ENCODE assay signal across 30 mouse cellular contexts in the genomic region with DNA sequence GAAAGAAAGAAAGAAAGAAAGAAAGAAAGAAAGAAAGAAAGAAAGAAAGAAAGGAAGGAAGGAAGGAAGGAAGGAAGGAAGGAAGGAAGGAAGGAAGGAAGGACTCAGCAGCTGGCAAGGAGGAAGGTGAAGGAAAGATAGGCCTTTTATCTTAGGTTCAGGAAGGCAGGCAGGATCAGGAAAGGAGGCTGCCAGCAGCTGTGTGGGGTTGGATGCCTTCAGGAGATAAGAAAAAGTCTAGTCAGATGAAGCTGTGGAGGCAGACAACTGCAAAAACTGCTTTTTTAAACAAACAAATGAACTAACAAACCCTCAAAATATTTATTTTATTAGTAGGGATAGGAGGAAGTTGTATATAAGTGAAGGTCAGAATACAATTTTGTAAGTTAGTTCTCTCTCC. TPM values are rescaled to one million over a fixed set of nuclear protein-coding genes. Genes with fewer than 3 reads are reported as not detected.
DNase-seq lines count a peak whose midpoint lies in the region; ATAC-seq and TF ChIP-seq lines count a peak whose summit lies in the region.
"Had no signal": no experiment of that assay in that cellular context is flagged by ENCODE, and none has a peak within 500 bp of the region (broad histone marks: within the 10 kb centered on the region; RNA-seq: fewer than 3 reads in every experiment).

No protein-coding gene starts in this region.

- no peaks in the 10 kb centered on the region for H3K27me3 ChIP-seq in MEL (ENCODE audit: control insufficient read depth in 1 of 2, insufficient read depth in 2 of 2, low read length in 2 of 2)
- no peaks in the 10 kb centered on the region for H3K27me3 ChIP-seq in liver, embryonic 14.5 days (ENCODE audit: control insufficient read depth, insufficient read depth, low read length)
- no peaks in the 10 kb centered on the region for H3K27me3 ChIP-seq in small intestine, adult 2 months (ENCODE audit: control insufficient read depth, insufficient read depth, low read length)
- H3K27me3 ChIP-seq: heart, embryonic 15.5 days; hindbrain, embryonic 12.5 days; stomach, embryonic 15.5 days had no signal

- peaks cover 4% of the 10 kb centered on the region for H3K79me2 ChIP-seq in MEL (ENCODE audit: control insufficient read depth, insufficient read depth, low read length, poor library complexity)

- peak overlapping the region; percentile 35 for H3K4me2 ChIP-seq in liver, embryonic 14.5 days (ENCODE audit: low read depth)
- H3K4me2 ChIP-seq: forebrain, embryonic 13.5 days; heart, embryonic 15.5 days; hindbrain, embryonic 12.5 days; lung, embryonic 14.5 days; neural tube, embryonic 15.5 days; stomach, embryonic 15.5 days had no signal

- no peak for TF ChIP-seq RAD21 in MEL (IDR thresholded peaks at IDR 0.05; ENCODE audit: low read depth, low read length)

- peaks cover 0 to 29% of the 10 kb centered on the region in 2 experiments; a peak in 2 of 4 replicates for H3K36me3 ChIP-seq in MEL (ENCODE audit: control insufficient read depth in 1 of 2, insufficient read depth in 2 of 2, low read length in 2 of 2)
- H3K36me3 ChIP-seq in liver, embryonic 14.5 days (replicated peaks; ENCODE audit: control insufficient read depth, insufficient read depth, low read depth), result peaks cover 15% of the 10 kb centered on the region
- H3K36me3 ChIP-seq in small intestine, adult 2 months (ENCODE audit: control insufficient read depth, insufficient read depth, low read length), result no peaks in the 10 kb centered on the region; the same call in 1 of the 2 replicates
- H3K36me3 ChIP-seq: heart, embryonic 10.5 days; heart, embryonic 15.5 days; hindbrain, embryonic 12.5 days; neural tube, embryonic 15.5 days; stomach, embryonic 15.5 days had no signal

- TF ChIP-seq EP300 in MEL (IDR thresholded peaks at IDR 0.05; ENCODE audit: low read depth in 1 of 2, low read length in 2 of 2), result peak; percentile 96
- peak; percentile 90 for TF ChIP-seq EP300 in liver, embryonic 14.5 days (IDR thresholded peaks at IDR 0.05; ENCODE audit: low read depth)

- no peak for TF ChIP-seq POLR2A in MEL (IDR thresholded peaks at IDR 0.05; ENCODE audit: control insufficient read depth in 1 of 2, insufficient read depth in 1 of 2, low read depth in 1 of 2, low read length in 2 of 2, poor library complexity in 1 of 2)
- TF ChIP-seq POLR2A in small intestine, adult 2 months (IDR thresholded peaks at IDR 0.05; ENCODE audit: low read depth, low read length), result no peak

- H3K9ac ChIP-seq in MEL (ENCODE audit: control insufficient read depth, low read depth, low read length, poor library complexity, severe bottlenecking), result no peak overlapping the region
- H3K9ac ChIP-seq in liver, embryonic 14.5 days (replicated peaks), result peak overlapping the region; percentile 40
- H3K9ac ChIP-seq: forebrain, embryonic 13.5 days; heart, embryonic 15.5 days; hindbrain, embryonic 12.5 days; lung, embryonic 14.5 days; neural tube, embryonic 15.5 days; stomach, embryonic 15.5 days had no signal

- peak; percentile 70 for ATAC-seq in erythroid progenitor cell, adult 5-6 weeks (replicated peaks; ENCODE audit: low FRiP score, poor library complexity, severe bottlenecking)
- peak; percentile 61 for ATAC-seq in liver, embryonic 14.5 days (ENCODE audit: insufficient read depth)
- ATAC-seq: forebrain, embryonic 13.5 days; intestine, embryonic 16.5 days; Patski had no signal

- H3K4me1 ChIP-seq in MEL (ENCODE audit: control insufficient read depth in 1 of 2, insufficient read depth in 2 of 2, low read length in 2 of 2), result peaks cover 25 to 49% of the 10 kb centered on the region in 2 experiments
- H3K4me1 ChIP-seq in liver, embryonic 14.5 days (replicated peaks; ENCODE audit: control insufficient read depth in 2 of 2, insufficient read depth in 2 of 2, low read length in 1 of 2), result peaks cover 32 to 45% of the 10 kb centered on the region in 2 experiments
- peaks cover 3% of the 10 kb centered on the region for H3K4me1 ChIP-seq in small intestine, adult 2 months (ENCODE audit: control insufficient read depth, insufficient read depth, insufficient read length, low read length)

- peak overlapping the region; percentile 41 for H3K27ac ChIP-seq in MEL (ENCODE audit: control insufficient read depth, low read depth, low read length)
- peak overlapping the region; percentile 80 for H3K27ac ChIP-seq in liver, embryonic 14.5 days
- H3K27ac ChIP-seq in small intestine, adult 2 months (ENCODE audit: insufficient read depth, low read depth, low read length), result 0 out of 2 replicates have a peak overlapping the region, but pooled peaks have one; percentile 53
- H3K27ac ChIP-seq: forebrain, embryonic 13.5 days; heart, embryonic 10.5 days; heart, embryonic 15.5 days; hindbrain, embryonic 12.5 days; neural tube, embryonic 15.5 days; stomach, embryonic 15.5 days had no signal

- no peaks in the 10 kb centered on the region for H3K9me3 ChIP-seq in MEL (replicated peaks; ENCODE audit: insufficient read depth, low read length)
- no peaks in the 10 kb centered on the region for H3K9me3 ChIP-seq in liver, embryonic 14.5 days (ENCODE audit: control insufficient read depth, low read length)
- H3K9me3 ChIP-seq: forebrain, embryonic 13.5 days; heart, embryonic 10.5 days; heart, embryonic 15.5 days; hindbrain, embryonic 12.5 days; neural tube, embryonic 15.5 days; stomach, embryonic 15.5 days had no signal

- H3K4me3 ChIP-seq in MEL (ENCODE audit: control insufficient read depth in 1 of 2, insufficient read depth in 1 of 2, low read depth in 2 of 2, low read length in 2 of 2), result no peak overlapping the region
- H3K4me3 ChIP-seq in liver, embryonic 14.5 days (ENCODE audit: insufficient read depth in 1 of 2, low read depth in 2 of 2, low read length in 2 of 2), result no peak overlapping the region
- H3K4me3 ChIP-seq in small intestine, adult 2 months (ENCODE audit: low read depth, low read length), result no peak overlapping the region
- H3K4me3 ChIP-seq: forebrain, embryonic 13.5 days; heart, embryonic 10.5 days; heart, embryonic 15.5 days; hindbrain, embryonic 12.5 days; megakaryocyte, embryonic 14.5 days; neural tube, embryonic 15.5 days; stomach, embryonic 15.5 days had no signal

- DNase-seq in MEL (ENCODE audit: low read depth, low spot score), result peak; percentile 88
- DNase-seq in liver, embryonic 14.5 days (ENCODE audit: low read depth in 3 of 3, low spot score in 3 of 3), result peak in 1 of 3 experiments; percentile 61
- no peak for DNase-seq in heart, adult 8-10 months (ENCODE audit: low spot score)
- DNase-seq in thymus, postnatal 36 days, result no peak
- no peak for DNase-seq in heart, postnatal 4 days
- DNase-seq: adrenal gland, postnatal 36 days; cerebellum, adult 2 months; cerebellum, postnatal 14 days; gastrocnemius, postnatal 10 days; kidney, adult 9 months; kidney, postnatal 10 days; layer of hippocampus, postnatal 36 days; left cerebral cortex, postnatal 4 days; lung, embryonic 14.5 days; lung, postnatal 14 days; midbrain, embryonic 14.5 days; retina, postnatal 1 day; right cerebral cortex, postnatal 14 days had no signal

- TF ChIP-seq CTCF in MEL (IDR thresholded peaks at IDR 0.05 in 2 of 3, conservative IDR thresholded peaks at IDR 0.05 in 1 of 3; ENCODE audit: control insufficient read depth in 1 of 3, insufficient read depth in 1 of 3, low read depth in 2 of 3, low read length in 3 of 3, poor library complexity in 1 of 3, severe bottlenecking in 1 of 3), result no peak
- no peak; the same call in 1 of the 2 replicates for TF ChIP-seq CTCF in liver, embryonic 14.5 days (IDR thresholded peaks at IDR 0.05; ENCODE audit: low read depth)
- no peak for TF ChIP-seq CTCF in small intestine, adult 2 months (IDR thresholded peaks at IDR 0.05; ENCODE audit: extremely low read depth, insufficient read length, insufficient replicate concordance, low read depth, low read length)

RNA-seq across cellular contexts. Expression of gene Elof1, which starts 4.6 kb away (rescaled TPM):
- total RNA-seq in MEL (2012; rRNA removed), result 390 and 421 TPM in 2 replicates
- 100 to 1,000 TPM in 1 of 2 experiments, not detected in 1; 505 TPM for polyA plus RNA-seq in MEL (2012; ENCODE audit: insufficient read depth in 1 of 2, insufficient read length in 2 of 2, low read depth in 1 of 2, low replicate concordance in 2 of 2, missing spikeins in 1 of 2)
- total RNA-seq in erythroid progenitor cell, adult 5-6 weeks (2015; ENCODE audit: low replicate concordance), result 70.8 and 101 TPM in 2 replicates
- 21.3 and 26.2 TPM in 2 replicates for total RNA-seq in erythroid progenitor cell, adult 5-6 weeks (2017; ENCODE audit: low replicate concordance)
- 59.5 and 72.5 TPM in 2 replicates for polyA plus RNA-seq in liver, embryonic 14.5 days (2012; rRNA removed)
- 98.2 and 102 TPM in 2 replicates for polyA plus RNA-seq in liver, embryonic 14.5 days (2014; fragmentation: Nextera tagmentation; extraction: Ambion mirVana)
- polyA plus RNA-seq in small intestine, adult 2 months (2012; rRNA removed), result 108 and 120 TPM in 2 replicates
- total RNA-seq in heart, adult 8-10 months (2022), result 10 to 100 TPM; 34.9 to 42.6 (median 39.3) TPM
- total RNA-seq in heart, postnatal 4 days (2021), result 10 to 100 TPM; 60.1 to 63.4 TPM

RNA-seq across cellular contexts. Expression of gene Acp5, which starts 14.0 kb away (rescaled TPM):
- 5.8 and 15.6 TPM in 2 replicates for total RNA-seq in MEL (2012; rRNA removed)
- polyA plus RNA-seq in MEL (2012; ENCODE audit: insufficient read depth in 1 of 2, insufficient read length in 2 of 2, low read depth in 1 of 2, low replicate concordance in 2 of 2, missing spikeins in 1 of 2), result 10 to 100 TPM in 1 of 2 experiments, not detected in 1; 17.4 TPM
- total RNA-seq in erythroid progenitor cell, adult 5-6 weeks (2015; ENCODE audit: low replicate concordance), result 98.5 and 142 TPM in 2 replicates
- 95.8 and 125 TPM in 2 replicates for total RNA-seq in erythroid progenitor cell, adult 5-6 weeks (2017; ENCODE audit: low replicate concordance)
- 181 and 203 TPM in 2 replicates for polyA plus RNA-seq in liver, embryonic 14.5 days (2012; rRNA removed)
- 195 and 196 TPM in 2 replicates for polyA plus RNA-seq in liver, embryonic 14.5 days (2014; fragmentation: Nextera tagmentation; extraction: Ambion mirVana)
- 128 and 203 TPM in 2 replicates for polyA plus RNA-seq in small intestine, adult 2 months (2012; rRNA removed)
- 1 to 10 TPM in 3 of 4 experiments, under 1 TPM in 1; 0.98 to 1.6 (median 1.2) TPM for total RNA-seq in heart, adult 8-10 months (2022)
- 1 to 10 TPM in 1 of 2 experiments, under 1 TPM in 1; 0.71 to 1.6 TPM for total RNA-seq in heart, postnatal 4 days (2021)
- polyA plus RNA-seq: Patski had no signal

RNA-seq across cellular contexts. Expression of gene Cnn1, which starts 22.5 kb away (rescaled TPM):
- 0.10 and 0.19 TPM in 2 replicates for total RNA-seq in MEL (2012; rRNA removed)
- polyA plus RNA-seq in MEL (2012; ENCODE audit: insufficient read depth in 1 of 2, insufficient read length in 2 of 2, low read depth in 1 of 2, low replicate concordance in 2 of 2, missing spikeins in 1 of 2), result under 1 TPM in 1 of 2 experiments, not detected in 1; 0.06 TPM
- total RNA-seq in erythroid progenitor cell, adult 5-6 weeks (2015; ENCODE audit: low replicate concordance), result not detected in 2 replicates
- total RNA-seq in erythroid progenitor cell, adult 5-6 weeks (2017; ENCODE audit: low replicate concordance), result not detected in 2 replicates
- polyA plus RNA-seq in liver, embryonic 14.5 days (2012; rRNA removed), result 0.17 and 0.91 TPM in 2 replicates
- 0.09 and 0.44 TPM in 2 replicates for polyA plus RNA-seq in liver, embryonic 14.5 days (2014; fragmentation: Nextera tagmentation; extraction: Ambion mirVana)
- 166 and 227 TPM in 2 replicates for polyA plus RNA-seq in small intestine, adult 2 months (2012; rRNA removed)
- total RNA-seq in heart, adult 8-10 months (2022), result 1 to 10 TPM; 3.4 to 8.7 (median 6.1) TPM
- 10 to 100 TPM; 38.1 to 39.3 TPM for total RNA-seq in heart, postnatal 4 days (2021)
- total RNA-seq: granulocyte monocyte progenitor cell, adult 5-6 weeks had no signal

RNA-seq across cellular contexts. Expression of gene Pigyl, which starts 35.1 kb away (rescaled TPM):
- total RNA-seq in MEL (2012; rRNA removed), result 80.2 and 103 TPM in 2 replicates
- 100 to 1,000 TPM in 1 of 2 experiments, not detected in 1; 146 TPM for polyA plus RNA-seq in MEL (2012; ENCODE audit: insufficient read depth in 1 of 2, insufficient read length in 2 of 2, low read depth in 1 of 2, low replicate concordance in 2 of 2, missing spikeins in 1 of 2)
- 2.9 and 29.9 TPM in 2 replicates for total RNA-seq in erythroid progenitor cell, adult 5-6 weeks (2015; ENCODE audit: low replicate concordance)
- 6.8 and 29.6 TPM in 2 replicates for total RNA-seq in erythroid progenitor cell, adult 5-6 weeks (2017; ENCODE audit: low replicate concordance)
- polyA plus RNA-seq in liver, embryonic 14.5 days (2012; rRNA removed), result 17.5 and 26.4 TPM in 2 replicates
- 41.5 and 42.1 TPM in 2 replicates for polyA plus RNA-seq in liver, embryonic 14.5 days (2014; fragmentation: Nextera tagmentation; extraction: Ambion mirVana)
- polyA plus RNA-seq in small intestine, adult 2 months (2012; rRNA removed), result 35.4 and 43.1 TPM in 2 replicates
- 10 to 100 TPM; 48.6 to 53.6 (median 50.1) TPM for total RNA-seq in heart, adult 8-10 months (2022)
- total RNA-seq in heart, postnatal 4 days (2021), result 10 to 100 TPM; 31.0 to 31.9 TPM

RNA-seq across cellular contexts. Expression of gene Ecsit, which starts 36.3 kb away (rescaled TPM):
- total RNA-seq in MEL (2012; rRNA removed), result 167 and 183 TPM in 2 replicates
- 100 to 1,000 TPM in 1 of 2 experiments, 10 to 100 TPM in 1; 87.6 to 211 TPM for polyA plus RNA-seq in MEL (2012; ENCODE audit: insufficient read depth in 1 of 2, insufficient read length in 2 of 2, low read depth in 1 of 2, low replicate concordance in 2 of 2, missing spikeins in 1 of 2)
- 3.4 TPM in 1 of 2 replicates, not detected in the other for total RNA-seq in erythroid progenitor cell, adult 5-6 weeks (2015; ENCODE audit: low replicate concordance)
- total RNA-seq in erythroid progenitor cell, adult 5-6 weeks (2017; ENCODE audit: low replicate concordance), result 2.0 and 4.9 TPM in 2 replicates
- polyA plus RNA-seq in liver, embryonic 14.5 days (2012; rRNA removed), result 14.6 and 14.7 TPM in 2 replicates
- 16.8 and 19.9 TPM in 2 replicates for polyA plus RNA-seq in liver, embryonic 14.5 days (2014; fragmentation: Nextera tagmentation; extraction: Ambion mirVana)
- polyA plus RNA-seq in small intestine, adult 2 months (2012; rRNA removed), result 26.8 and 35.7 TPM in 2 replicates
- 100 to 1,000 TPM; 101 to 109 (median 106) TPM for total RNA-seq in heart, adult 8-10 months (2022)
- total RNA-seq in heart, postnatal 4 days (2021), result 10 to 100 TPM; 69.4 to 69.6 TPM

Comparison
In these comparisons a context has a peak if more than half of its experiments do, and no peak if none do; other contexts are left out.
1. RNA of gene Cnn1, which starts 22.5 kb away (total RNA-seq): 38.1 to 39.3 TPM in heart, postnatal 4 days; 3.4 to 8.7 TPM in heart, adult 8-10 months, 0.10 to 0.19 TPM in MEL and not detected in erythroid progenitor cell, adult 5-6 weeks; every median in the first group is over 4 times any median in the second.
2. Peak in every context shown above with its lines, with median percentiles within 50 percentile points of each other: H3K27ac ChIP-seq.